Mouse (Mus musculus): ENCODE measurements at regions not wholly inside any gene's neighbourhood (a gene's known extent, or its start where the extent isn't known, plus 50 kb on each side); places are given as distances from the start of the nearest gene placed in this dataset.

DNA sequence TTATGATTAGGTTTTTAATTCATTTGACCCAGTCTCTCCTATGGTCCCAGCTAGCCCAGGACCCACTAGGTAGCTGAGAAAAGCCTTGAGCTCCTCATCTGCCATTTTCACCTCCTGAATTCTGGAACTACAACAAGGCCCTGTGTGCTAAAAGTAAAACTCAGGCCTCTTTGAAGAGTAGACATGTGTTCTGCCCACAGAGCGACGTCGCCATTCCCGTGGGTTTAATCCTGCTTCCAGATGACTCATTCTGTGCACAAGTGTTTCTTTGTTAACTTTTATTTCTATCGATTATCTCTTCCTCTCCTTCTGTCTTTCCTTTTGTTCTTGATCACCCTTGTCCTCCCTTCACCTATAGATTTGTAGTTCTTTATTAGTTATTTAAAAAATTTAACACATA, 1046.7 kb upstream of the Apob start:
- H3K9ac ChIP-seq: no peak overlapping the region
- no peak overlapping the region for H3K4me3 ChIP-seq (replicated peaks; ENCODE audit: low read length)
- no peaks in the 10 kb centered on the region for H3K36me3 ChIP-seq (replicated peaks; ENCODE audit: control insufficient read depth, insufficient read depth)
- no peaks in the 10 kb centered on the region for H3K27me3 ChIP-seq (ENCODE audit: control insufficient read depth, insufficient read depth, low read length)
- no peak overlapping the region for H3K4me2 ChIP-seq (replicated peaks)
- no peaks in the 10 kb centered on the region for H3K9me3 ChIP-seq (ENCODE audit: control insufficient read depth, low read length)
- ATAC-seq (ENCODE audit: low FRiP score) (no peak), DNase-seq (ENCODE audit: low spot score) (no peak)
- H3K27ac ChIP-seq: no peak overlapping the region
- WGBS: 81% methylated on average over 5 of the region's 5 CpGs
- H3K4me1 ChIP-seq (replicated peaks; ENCODE audit: control insufficient read depth, insufficient read depth, low read length): no peaks in the 10 kb centered on the region

DNA sequence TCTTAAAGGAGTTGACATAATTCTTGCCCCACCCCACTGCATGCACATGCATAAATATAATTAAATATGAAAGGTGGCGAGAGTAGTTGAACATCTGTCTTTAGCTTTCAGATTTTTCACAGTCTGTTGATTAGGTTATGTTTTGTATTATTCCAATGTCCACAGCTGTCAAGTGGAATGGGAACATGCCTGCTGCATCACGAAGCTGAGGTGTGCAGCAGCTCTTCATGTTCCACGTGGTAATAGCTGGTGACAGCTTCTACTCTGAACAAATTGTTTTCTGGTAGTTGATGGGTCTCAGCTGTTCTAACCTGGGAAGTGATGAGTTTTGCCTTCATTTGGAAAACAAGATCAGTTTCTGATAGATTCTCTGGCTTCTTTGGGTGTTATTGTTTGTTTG, 1020.8 kb upstream of the Apob start:
- Histone ChIP-seq H3K27me3 (ENCODE audit: control insufficient read depth, insufficient read depth, low read length) (no peaks in the 10 kb centered on the region), H3K36me3 (replicated peaks; ENCODE audit: control insufficient read depth, insufficient read depth) (no peaks in the 10 kb centered on the region), H3K9ac (no peak overlapping the region), H3K4me3 (replicated peaks; ENCODE audit: low read length) (no peak overlapping the region), H3K27ac (no peak overlapping the region), H3K4me1 (replicated peaks; ENCODE audit: control insufficient read depth, insufficient read depth, low read length) (no peaks in the 10 kb centered on the region), H3K9me3 (ENCODE audit: control insufficient read depth, low read length) (no peaks in the 10 kb centered on the region), H3K4me2 (replicated peaks) (no peak overlapping the region)
- ATAC-seq (ENCODE audit: low FRiP score): no peak
- 59% methylated on average over 3 of the region's 3 CpGs for WGBS
- no peak for DNase-seq (ENCODE audit: low spot score)

GRCm38 (mm10) chr12:6984664-6985063, 992.8 kb upstream of the Apob start:
- Histone ChIP-seq H3K9me3 (ENCODE audit: control insufficient read depth, low read length) (no peaks in the 10 kb centered on the region), H3K27ac (no peak overlapping the region), H3K27me3 (ENCODE audit: control insufficient read depth, insufficient read depth, low read length) (no peaks in the 10 kb centered on the region), H3K36me3 (replicated peaks; ENCODE audit: control insufficient read depth, insufficient read depth) (no peaks in the 10 kb centered on the region), H3K4me2 (replicated peaks) (no peak overlapping the region), H3K4me1 (replicated peaks; ENCODE audit: control insufficient read depth, insufficient read depth, low read length) (no peaks in the 10 kb centered on the region), H3K4me3 (replicated peaks; ENCODE audit: low read length) (no peak overlapping the region), H3K9ac (no peak overlapping the region)
- DNase-seq (ENCODE audit: low spot score): no peak
- WGBS: 79% methylated on average over 4 of the region's 4 CpGs
- ATAC-seq (ENCODE audit: low FRiP score): no peak

GRCm38 (mm10) chr12:7028447-7028846, 949.0 kb upstream of the Apob start:
- Histone ChIP-seq H3K4me1 (replicated peaks; ENCODE audit: control insufficient read depth, insufficient read depth, low read length) (peaks cover 5% of the 10 kb centered on the region; the same call in 1 of the 2 replicates), H3K36me3 (replicated peaks; ENCODE audit: control insufficient read depth, insufficient read depth) (no peaks in the 10 kb centered on the region), H3K9ac (no peak overlapping the region), H3K27ac (no peak overlapping the region), H3K9me3 (ENCODE audit: control insufficient read depth, low read length) (no peaks in the 10 kb centered on the region), H3K4me2 (replicated peaks) (no peak overlapping the region), H3K4me3 (replicated peaks; ENCODE audit: low read length) (no peak overlapping the region), H3K27me3 (ENCODE audit: control insufficient read depth, insufficient read depth, low read length) (no peaks in the 10 kb centered on the region)
- 88% methylated on average over 4 of the region's 4 CpGs for WGBS
- ATAC-seq (ENCODE audit: low FRiP score) (no peak), DNase-seq (ENCODE audit: low spot score) (no peak)

DNA sequence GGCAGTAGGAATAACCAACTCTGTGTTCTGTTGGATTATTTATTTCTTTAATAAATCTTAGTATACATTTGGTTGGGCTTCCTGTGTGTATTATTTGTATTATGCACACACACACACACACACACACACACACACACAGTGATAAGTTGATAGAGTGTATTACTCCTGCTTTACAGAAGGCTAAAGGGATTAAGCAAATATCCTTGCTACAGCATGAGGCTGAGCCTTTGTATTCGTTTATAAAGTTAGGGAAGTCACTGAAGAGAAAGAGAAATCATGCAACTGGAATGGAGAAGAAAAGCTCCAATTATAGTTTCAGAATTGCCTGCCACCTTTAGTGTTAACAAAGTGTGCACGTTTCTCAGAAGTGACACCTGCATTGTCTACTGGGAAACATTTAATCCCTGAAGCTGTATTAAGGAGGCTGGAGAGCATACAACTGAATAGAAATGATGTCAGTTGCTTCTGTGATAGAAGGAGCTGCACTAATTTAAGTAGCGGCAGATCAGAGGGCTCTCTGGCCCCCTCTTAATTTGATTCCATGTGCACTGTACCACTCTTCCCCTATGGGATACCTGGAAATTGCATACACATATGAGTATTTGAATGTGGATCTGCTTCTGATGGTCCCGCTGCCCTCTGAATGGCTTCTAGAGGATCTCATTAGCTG, 947.9 kb upstream of the Apob start:
- DNase-seq (ENCODE audit: low spot score): no peak
- peak overlapping the region; percentile 29; the same call in 1 of the 2 replicates for H3K27ac ChIP-seq
- ATAC-seq (ENCODE audit: low FRiP score): no peak

DNA sequence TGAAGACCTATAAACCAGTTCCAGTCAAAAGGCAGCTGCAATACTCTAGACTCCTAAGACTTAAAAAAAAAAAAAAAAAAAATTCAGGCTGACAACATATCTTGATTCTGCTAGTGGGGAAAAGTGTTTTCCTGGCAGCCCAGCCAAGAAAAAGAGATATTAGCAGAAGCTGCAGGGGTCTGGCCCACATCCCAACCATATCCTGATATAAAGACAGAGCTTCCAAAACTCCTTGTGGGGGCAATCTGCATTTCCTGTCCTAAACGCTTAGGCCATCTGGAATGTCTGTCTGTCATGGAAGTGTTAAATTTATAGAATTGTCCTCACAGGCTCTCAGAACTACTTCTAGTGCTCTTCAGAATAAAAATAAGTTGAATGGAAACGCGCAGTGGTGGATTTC, 926.7 kb upstream of the Apob start:
- no peak overlapping the region for H3K27ac ChIP-seq
- H3K27me3 ChIP-seq (ENCODE audit: control insufficient read depth, insufficient read depth, low read length): no peaks in the 10 kb centered on the region
- ATAC-seq (ENCODE audit: low FRiP score): no peak
- H3K4me2 ChIP-seq (replicated peaks): no peak overlapping the region
- no peak for DNase-seq (ENCODE audit: low spot score)
- H3K4me3 ChIP-seq (replicated peaks; ENCODE audit: low read length): no peak overlapping the region
- no peaks in the 10 kb centered on the region for H3K36me3 ChIP-seq (replicated peaks; ENCODE audit: control insufficient read depth, insufficient read depth)
- no peak overlapping the region for H3K9ac ChIP-seq
- no peaks in the 10 kb centered on the region for H3K9me3 ChIP-seq (ENCODE audit: control insufficient read depth, low read length)
- H3K4me1 ChIP-seq (replicated peaks; ENCODE audit: control insufficient read depth, insufficient read depth, low read length): no peaks in the 10 kb centered on the region
- 82% methylated on average over 3 of the region's 3 CpGs for WGBS

More for the DNA sequence above, 947.9 kb upstream of the Apob start:
- H3K9ac ChIP-seq: no peak overlapping the region
- H3K9me3 ChIP-seq (ENCODE audit: control insufficient read depth, low read length): no peaks in the 10 kb centered on the region
- no peak overlapping the region for H3K4me3 ChIP-seq (replicated peaks; ENCODE audit: low read length)
- H3K27me3 ChIP-seq (ENCODE audit: control insufficient read depth, insufficient read depth, low read length): no peaks in the 10 kb centered on the region
- H3K36me3 ChIP-seq (replicated peaks; ENCODE audit: control insufficient read depth, insufficient read depth): no peaks in the 10 kb centered on the region
- no peak overlapping the region for H3K4me2 ChIP-seq (replicated peaks)
- peaks cover 5% of the 10 kb centered on the region; the same call in 1 of the 2 replicates for H3K4me1 ChIP-seq (replicated peaks; ENCODE audit: control insufficient read depth, insufficient read depth, low read length)
- WGBS: 41% methylated on average over 4 of the region's 4 CpGs

GRCm38 (mm10) chr12:7054575-7054974, 922.9 kb upstream of the Apob start:
- H3K4me2 ChIP-seq (replicated peaks): no peak overlapping the region
- no peaks in the 10 kb centered on the region for H3K36me3 ChIP-seq (replicated peaks; ENCODE audit: control insufficient read depth, insufficient read depth)
- ATAC-seq (ENCODE audit: low FRiP score): no peak
- H3K27ac ChIP-seq: no peak overlapping the region
- no peak overlapping the region for H3K9ac ChIP-seq
- no peaks in the 10 kb centered on the region for H3K4me1 ChIP-seq (replicated peaks; ENCODE audit: control insufficient read depth, insufficient read depth, low read length)
- H3K27me3 ChIP-seq (ENCODE audit: control insufficient read depth, insufficient read depth, low read length): no peaks in the 10 kb centered on the region
- DNase-seq (ENCODE audit: low spot score): peak; percentile 30
- WGBS: 82% methylated on average over 2 of the region's 2 CpGs
- H3K9me3 ChIP-seq (ENCODE audit: control insufficient read depth, low read length): no peaks in the 10 kb centered on the region
- H3K4me3 ChIP-seq (replicated peaks; ENCODE audit: low read length): no peak overlapping the region

- no peak overlapping the region for H3K27ac ChIP-seq
- ATAC-seq (ENCODE audit: low FRiP score): no peak
These were observed 882.9 kb upstream of the Apob start for GRCm38 (mm10) chr12:7094582-7094981.

GRCm38 (mm10) chr12:7095440-7095839, 882.0 kb upstream of the Apob start:
- ATAC-seq (ENCODE audit: low FRiP score) (no peak), DNase-seq (ENCODE audit: low spot score) (no peak)
- Histone ChIP-seq H3K27me3 (ENCODE audit: control insufficient read depth, insufficient read depth, low read length) (no peaks in the 10 kb centered on the region), H3K4me3 (replicated peaks; ENCODE audit: low read length) (no peak overlapping the region), H3K9me3 (ENCODE audit: control insufficient read depth, low read length) (no peaks in the 10 kb centered on the region), H3K4me2 (replicated peaks) (no peak overlapping the region), H3K27ac (no peak overlapping the region), H3K9ac (no peak overlapping the region), H3K36me3 (replicated peaks; ENCODE audit: control insufficient read depth, insufficient read depth) (no peaks in the 10 kb centered on the region), H3K4me1 (replicated peaks; ENCODE audit: control insufficient read depth, insufficient read depth, low read length) (no peaks in the 10 kb centered on the region)
- 13% methylated on average over 1 of the region's 1 CpGs for WGBS

More at GRCm38 (mm10) chr12:7094582-7094981, 882.9 kb upstream of the Apob start:
- Histone ChIP-seq H3K4me1 (replicated peaks; ENCODE audit: control insufficient read depth, insufficient read depth, low read length) (no peaks in the 10 kb centered on the region), H3K4me2 (replicated peaks) (no peak overlapping the region), H3K36me3 (replicated peaks; ENCODE audit: control insufficient read depth, insufficient read depth) (no peaks in the 10 kb centered on the region), H3K9me3 (ENCODE audit: control insufficient read depth, low read length) (no peaks in the 10 kb centered on the region), H3K9ac (no peak overlapping the region), H3K4me3 (replicated peaks; ENCODE audit: low read length) (no peak overlapping the region), H3K27me3 (ENCODE audit: control insufficient read depth, insufficient read depth, low read length) (no peaks in the 10 kb centered on the region)
- no peak for DNase-seq (ENCODE audit: low spot score)
- 74% methylated on average over 4 of the region's 4 CpGs for WGBS

- Histone ChIP-seq H3K27me3 (ENCODE audit: control insufficient read depth, insufficient read depth, low read length) (no peaks in the 10 kb centered on the region), H3K36me3 (replicated peaks; ENCODE audit: control insufficient read depth, insufficient read depth) (no peaks in the 10 kb centered on the region), H3K27ac (no peak overlapping the region), H3K9ac (no peak overlapping the region), H3K4me1 (replicated peaks; ENCODE audit: control insufficient read depth, insufficient read depth, low read length) (no peaks in the 10 kb centered on the region), H3K4me2 (replicated peaks) (no peak overlapping the region), H3K4me3 (replicated peaks; ENCODE audit: low read length) (no peak overlapping the region), H3K9me3 (ENCODE audit: control insufficient read depth, low read length) (no peaks in the 10 kb centered on the region)
- no peak for ATAC-seq (ENCODE audit: low FRiP score)
- DNase-seq (ENCODE audit: low spot score): no peak
- WGBS: 76% methylated on average over 3 of the region's 3 CpGs
These were observed 881.2 kb upstream of the Apob start for GRCm38 (mm10) chr12:7096221-7096620.

Data from hindbrain, embryonic 14.5 days (tissue).